Mouse (Mus musculus): ENCODE data around the gene Cdc45. TPM values are rescaled to one million over a fixed set of nuclear protein-coding genes. Genes with fewer than 3 reads are reported as not detected.
A peak's percentile ranks its signal among the peaks of the same experiment; 100 is the strongest.

Cdc45 gene
- polyA plus RNA-seq, 1 experiment from 2014 or later: 18.7 TPM

DNA sequence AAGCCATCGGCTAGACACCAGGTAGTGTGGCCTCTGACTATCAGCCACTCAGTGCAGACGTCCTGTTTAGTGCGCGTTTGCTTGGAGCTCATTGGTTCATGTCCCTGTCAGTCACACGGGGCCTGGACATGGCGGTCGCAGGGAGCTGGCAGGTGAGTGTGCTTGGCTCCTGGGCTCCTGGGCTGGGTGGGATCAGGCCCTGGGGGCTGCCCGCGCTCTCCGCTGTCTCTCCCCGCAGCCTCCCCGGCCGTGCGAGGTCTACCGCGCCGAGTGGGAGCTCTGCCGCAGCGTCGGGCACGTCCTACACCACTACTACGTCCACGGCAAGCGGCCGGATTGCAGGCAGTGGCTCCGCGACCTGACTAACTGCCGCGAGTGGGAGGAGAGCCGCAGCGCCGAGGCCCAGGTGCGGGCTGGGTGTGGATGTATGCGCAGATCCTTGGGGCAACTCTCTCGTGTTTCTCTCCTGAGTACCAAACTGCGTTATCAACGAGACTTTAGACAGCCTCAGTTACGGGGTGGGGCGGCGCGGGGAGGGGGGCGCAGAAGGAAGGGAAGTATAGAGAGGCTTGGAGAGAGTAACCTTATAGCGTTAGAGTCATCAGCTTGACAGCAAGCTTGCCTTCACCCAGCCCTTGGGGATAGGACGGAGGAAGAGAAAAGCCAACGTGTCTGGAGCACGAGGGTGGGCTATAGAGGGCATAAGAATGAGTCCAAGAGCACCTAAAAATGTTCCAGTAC lies 24.9 kb upstream of the Cdc45 start, which contains the start of the genes 2510002D24Rik and Gm28539:
2510002D24Rik (plus strand) TSS at position 111 of the 741 bp plus-strand sequence.
Gm28539 (plus strand) TSS at position 117 of the 741 bp plus-strand sequence.
- no peak for TF ChIP-seq EP300 (IDR thresholded peaks at IDR 0.05; ENCODE audit: low read depth)
- no peak for TF ChIP-seq CTCF (IDR thresholded peaks at IDR 0.05; ENCODE audit: low read depth)
- DNase-seq (peak; percentile 90), ATAC-seq (peak; percentile 99)
- Histone ChIP-seq H3K27me3 (ENCODE audit: insufficient read depth, low read length) (no peaks in the 10 kb centered on the region), H3K9me3 (ENCODE audit: low read length) (no peaks in the 10 kb centered on the region), H3K36me3 (replicated peaks; ENCODE audit: insufficient read depth, low read length) (peaks cover 21% of the 10 kb centered on the region), H3K27ac (ENCODE audit: low read depth) (peak within 1 kb of the TSS; percentile 76), H3K9ac (replicated peaks) (peak within 1 kb of the TSS; percentile 97), H3K4me1 (ENCODE audit: insufficient read depth) (0 out of 2 replicates have a peak, but pooled peaks cover 3% of the 10 kb centered on the region), H3K4me2 (ENCODE audit: low read depth, low read length) (peak within 1 kb of the TSS; percentile 87), H3K4me3 (ENCODE audit: low read depth, low read length) (peak within 1 kb of the TSS; percentile 94)
- under 1% methylated on average over 46 of the region's 46 CpGs for WGBS (ENCODE audit: insufficient replicate concordance)

DNA sequence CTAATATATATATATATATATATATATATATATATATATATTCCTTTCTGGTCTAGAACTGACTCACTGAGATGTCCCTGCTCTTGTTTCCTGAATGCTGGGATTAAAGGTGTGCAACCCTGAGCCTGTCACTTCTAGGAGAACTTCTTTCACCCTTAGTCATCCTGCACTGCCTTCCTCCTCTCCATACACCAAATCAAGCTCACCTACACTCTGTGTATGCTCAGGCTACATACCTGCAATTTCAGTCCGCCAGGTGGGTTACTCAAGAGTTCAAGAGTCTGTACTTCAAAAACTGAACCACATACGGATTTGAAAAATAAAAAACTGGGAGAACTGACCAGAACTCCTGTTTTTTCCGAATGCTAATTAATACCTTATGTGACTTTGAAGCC lies 24.3 kb upstream of the Cdc45 start:
- H3K4me2 ChIP-seq (ENCODE audit: low read depth, low read length): peak overlapping the region; percentile 87
- TF ChIP-seq EP300 (IDR thresholded peaks at IDR 0.05; ENCODE audit: low read depth) (no peak), CTCF (IDR thresholded peaks at IDR 0.05; ENCODE audit: low read depth) (no peak)
- DNase-seq: no peak
- 24% methylated on average over 3 of the region's 3 CpGs for WGBS (ENCODE audit: insufficient replicate concordance)
- peak; percentile 40 for ATAC-seq
- H3K27me3 ChIP-seq (ENCODE audit: insufficient read depth, low read length): no peaks in the 10 kb centered on the region
- 0 out of 2 replicates have a peak overlapping the region, but pooled peaks have one; percentile 97 for H3K9ac ChIP-seq (replicated peaks)
- no peaks in the 10 kb centered on the region for H3K9me3 ChIP-seq (ENCODE audit: low read length)
- peaks cover 25% of the 10 kb centered on the region for H3K36me3 ChIP-seq (replicated peaks; ENCODE audit: insufficient read depth, low read length)
- 0 out of 2 replicates have a peak, but pooled peaks cover 3% of the 10 kb centered on the region for H3K4me1 ChIP-seq (ENCODE audit: insufficient read depth)
- H3K4me3 ChIP-seq (ENCODE audit: low read depth, low read length): peak overlapping the region; percentile 94
- no peak overlapping the region for H3K27ac ChIP-seq (ENCODE audit: low read depth)

GRCm38 (mm10) chr16:18833486-18833885 lies 21.7 kb upstream of the Cdc45 start:
- WGBS (ENCODE audit: insufficient replicate concordance): 74% methylated on average over 2 of the region's 2 CpGs
- Histone ChIP-seq H3K36me3 (replicated peaks; ENCODE audit: insufficient read depth, low read length) (peaks cover 41% of the 10 kb centered on the region), H3K9ac (replicated peaks) (no peak overlapping the region), H3K4me3 (ENCODE audit: low read depth, low read length) (no peak overlapping the region), H3K27me3 (ENCODE audit: insufficient read depth, low read length) (no peaks in the 10 kb centered on the region), H3K27ac (ENCODE audit: low read depth) (no peak overlapping the region), H3K4me1 (ENCODE audit: insufficient read depth) (0 out of 2 replicates have a peak, but pooled peaks cover 3% of the 10 kb centered on the region), H3K4me2 (ENCODE audit: low read depth, low read length) (no peak overlapping the region), H3K9me3 (ENCODE audit: low read length) (no peaks in the 10 kb centered on the region)
- TF ChIP-seq EP300 (IDR thresholded peaks at IDR 0.05; ENCODE audit: low read depth) (no peak), CTCF (IDR thresholded peaks at IDR 0.05; ENCODE audit: low read depth) (0 out of 2 replicates have a peak, but pooled peaks have one; percentile 9)
- ATAC-seq: no peak
- no peak for DNase-seq

GRCm38 (mm10) chr16:18829102-18829501 lies 17.3 kb upstream of the Cdc45 start:
- peaks cover 72% of the 10 kb centered on the region for H3K36me3 ChIP-seq (replicated peaks; ENCODE audit: insufficient read depth, low read length)
- TF ChIP-seq CTCF (IDR thresholded peaks at IDR 0.05; ENCODE audit: low read depth) (no peak), EP300 (IDR thresholded peaks at IDR 0.05; ENCODE audit: low read depth) (no peak)
- 81% methylated on average over 6 of the region's 6 CpGs for WGBS (ENCODE audit: insufficient replicate concordance)

GRCm38 (mm10) chr16:18828630-18829029 lies 16.8 kb upstream of the Cdc45 start:
- Histone ChIP-seq H3K4me1 (ENCODE audit: insufficient read depth) (no peaks in the 10 kb centered on the region), H3K4me2 (ENCODE audit: low read depth, low read length) (no peak overlapping the region), H3K4me3 (ENCODE audit: low read depth, low read length) (no peak overlapping the region), H3K36me3 (replicated peaks; ENCODE audit: insufficient read depth, low read length) (peaks cover 68% of the 10 kb centered on the region), H3K27ac (ENCODE audit: low read depth) (no peak overlapping the region), H3K9me3 (ENCODE audit: low read length) (no peaks in the 10 kb centered on the region), H3K9ac (replicated peaks) (no peak overlapping the region), H3K27me3 (ENCODE audit: insufficient read depth, low read length) (no peaks in the 10 kb centered on the region)
- WGBS (ENCODE audit: insufficient replicate concordance): 84% methylated on average over 3 of the region's 3 CpGs
- no peak for TF ChIP-seq EP300 (IDR thresholded peaks at IDR 0.05; ENCODE audit: low read depth)
- TF ChIP-seq CTCF (IDR thresholded peaks at IDR 0.05; ENCODE audit: low read depth): no peak
- DNase-seq (no peak), ATAC-seq (no peak)

More at GRCm38 (mm10) chr16:18829102-18829501, 17.3 kb upstream of the Cdc45 start:
- ATAC-seq: no peak
- no peak overlapping the region for H3K4me3 ChIP-seq (ENCODE audit: low read depth, low read length)
- no peaks in the 10 kb centered on the region for H3K9me3 ChIP-seq (ENCODE audit: low read length)
- no peaks in the 10 kb centered on the region for H3K4me1 ChIP-seq (ENCODE audit: insufficient read depth)
- no peak overlapping the region for H3K27ac ChIP-seq (ENCODE audit: low read depth)
- DNase-seq: no peak
- H3K27me3 ChIP-seq (ENCODE audit: insufficient read depth, low read length): no peaks in the 10 kb centered on the region
- H3K9ac ChIP-seq (replicated peaks): no peak overlapping the region
- H3K4me2 ChIP-seq (ENCODE audit: low read depth, low read length): no peak overlapping the region

GRCm38 (mm10) chr16:18822925-18823324 lies 11.1 kb upstream of the Cdc45 start:
- 82% methylated on average over 4 of the region's 4 CpGs for WGBS (ENCODE audit: insufficient replicate concordance)
- no peak for ATAC-seq
- H3K36me3 ChIP-seq (replicated peaks; ENCODE audit: insufficient read depth, low read length): peaks cover 88% of the 10 kb centered on the region

More at GRCm38 (mm10) chr16:18822925-18823324, 11.1 kb upstream of the Cdc45 start:
- H3K4me2 ChIP-seq (ENCODE audit: low read depth, low read length): no peak overlapping the region
- no peaks in the 10 kb centered on the region for H3K9me3 ChIP-seq (ENCODE audit: low read length)
- H3K27me3 ChIP-seq (ENCODE audit: insufficient read depth, low read length): no peaks in the 10 kb centered on the region
- no peak for DNase-seq
- TF ChIP-seq CTCF (IDR thresholded peaks at IDR 0.05; ENCODE audit: low read depth): no peak
- H3K4me3 ChIP-seq (ENCODE audit: low read depth, low read length): no peak overlapping the region
- H3K9ac ChIP-seq (replicated peaks): no peak overlapping the region
- H3K27ac ChIP-seq (ENCODE audit: low read depth): no peak overlapping the region
- no peaks in the 10 kb centered on the region for H3K4me1 ChIP-seq (ENCODE audit: insufficient read depth)

All from liver, postnatal 0 days (tissue).